Mouse (Mus musculus) urinary bladder, postnatal 36 days (tissue): ENCODE measurements around the gene Ucp3.

Experiments
- DNase-seq, 2 experiments: peaks; one replicate each; pipeline ENCODE4 v3.0.0; 2022; ENCODE audit warnings: low spot score in 2 of 2, mixed read lengths in 1 of 2

Gene Ucp3

GRCm38 (mm10) chr7:100501027-100501843, 28.4 kb downstream of the Ucp3 start:
- no peak for DNase-seq

- DNase-seq: no peak
Measured at GRCm38 (mm10) chr7:100501844-100502373, 29.1 kb downstream of the Ucp3 start.

- no peak for DNase-seq
Measured at GRCm38 (mm10) chr7:100502374-100502922, 29.7 kb downstream of the Ucp3 start.

GRCm38 (mm10) chr7:100503076-100503475, 30.3 kb downstream of the Ucp3 start:
- DNase-seq: no peak

GRCm38 (mm10) chr7:100504740-100505487, 32.1 kb downstream of the Ucp3 start:
- no peak for DNase-seq

- no peak for DNase-seq
Measured at GRCm38 (mm10) chr7:100506494-100506893, 33.7 kb downstream of the Ucp3 start.

- DNase-seq: no peak
Measured at GRCm38 (mm10) chr7:100508670-100509069, 35.9 kb downstream of the Ucp3 start.

- no peak for DNase-seq
Measured at GRCm38 (mm10) chr7:100511602-100512001, 38.8 kb downstream of the Ucp3 start.

GRCm38 (mm10) chr7:100514573-100514972, 41.8 kb downstream of the Ucp3 start, which contains the start of gene Dnajb13:
Gene Dnajb13 (minus strand): TSS chr7:100514960.
- no peak for DNase-seq

- no peak for DNase-seq
Measured at GRCm38 (mm10) chr7:100520204-100520603, 47.4 kb downstream of the Ucp3 start.

GRCm38 (mm10) chr7:100520663-100521285, 48.0 kb downstream of the Ucp3 start:
- DNase-seq: peak; percentile 78 to 86

GRCm38 (mm10) chr7:100522222-100522621, 49.4 kb downstream of the Ucp3 start:
- no peak for DNase-seq

GRCm38 (mm10) chr7:100524669-100525068, 51.9 kb downstream of the Ucp3 start:
- no peak for DNase-seq

GRCm38 (mm10) chr7:100530766-100531165, 58.0 kb downstream of the Ucp3 start:
- DNase-seq: no peak

- DNase-seq: no peak
Measured at GRCm38 (mm10) chr7:100533503-100533902, 60.7 kb downstream of the Ucp3 start.

- DNase-seq: no peak
Measured at GRCm38 (mm10) chr7:100534216-100534615, 61.4 kb downstream of the Ucp3 start.

- DNase-seq: no peak
Measured at GRCm38 (mm10) chr7:100535831-100536230, 63.0 kb downstream of the Ucp3 start.
